Mouse (Mus musculus) neural tube, embryonic 13.5 days (tissue): Measurements from ENCODE around the gene Cdk9. TPM values are rescaled to one million over a fixed set of nuclear protein-coding genes. Genes with fewer than 3 reads are reported as not detected.

ENCODE experiments used
- ATAC-seq: fragments of 200-750 bp; cut with Nextera tagmentation; 2 replicates; pipeline ENCODE4 v1.8.0; 2017; ENCODE audit warnings: low read depth, mild to moderate bottlenecking, moderate TSS enrichment, moderate library complexity
- H3K27ac ChIP-seq: fragments of 300-500 bp; sonication (generic); replicated peaks from 2 replicates; pipeline ENCODE4 v1.5.1; 2015; ENCODE audit warnings: moderate library complexity, mild to moderate bottlenecking, inconsistent platforms
- H3K27me3 ChIP-seq: fragments of 300-500 bp; sonication (generic); 2 replicates; pipeline ENCODE4 v1.6.1; 2015; ENCODE audit warnings: mild to moderate bottlenecking, inconsistent platforms
- H3K36me3 ChIP-seq: fragments of 300-500 bp; sonication (generic); 2 replicates; pipeline ENCODE4 v1.6.1; 2015; ENCODE audit warnings: mild to moderate bottlenecking, inconsistent platforms
- H3K4me1 ChIP-seq: fragments of 300-500 bp; sonication (generic); replicated peaks from 2 replicates; pipeline ENCODE4 v1.6.1; 2015; ENCODE audit warnings: inconsistent platforms
- H3K4me2 ChIP-seq: fragments of 300-500 bp; sonication (generic); 2 replicates; pipeline ENCODE4 v1.6.1; 2015; ENCODE audit warnings: inconsistent platforms, mild to moderate bottlenecking, moderate library complexity
- H3K4me3 ChIP-seq: fragments of 300-500 bp; sonication (generic); 2 replicates; pipeline ENCODE4 v1.5.1; 2015; ENCODE audit warnings: mild to moderate bottlenecking, inconsistent platforms
- H3K9ac ChIP-seq: fragments of 300-500 bp; sonication (generic); 2 replicates; pipeline ENCODE4 v1.6.1; 2015; ENCODE audit warnings: moderate library complexity, mild to moderate bottlenecking, inconsistent platforms
- H3K9me3 ChIP-seq: fragments of 300-500 bp; sonication (generic); 2 replicates; pipeline ENCODE4 v1.6.1; 2016; ENCODE audit warnings: inconsistent platforms
- WGBS: fragments of 180-500 bp; shearing (Covaris S2); methylation state at CpG from one replicate; pipeline ENCODE4 v1.1.7; 2015; 5-methylcytosine and 5-hydroxymethylcytosine counted together
- polyA plus RNA-seq: library from polyadenylated mRNA; unstranded; fragments of >200 nt; fragmentation: Nextera tagmentation; extraction: Ambion mirVana; gene quantifications from 2 replicates; pipeline ENCODE4 v1.2.1, GENCODE M21; 2015

Cdk9 gene
- polyA plus RNA-seq, 1 experiment from 2014 or later = 72.2 TPM

GRCm38 (mm10) chr2:32749082-32749481, 36.2 kb upstream of the Cdk9 start:
- Histone ChIP-seq H3K9me3 (no peaks in the 10 kb centered on the region), H3K4me1 (peaks cover 37% of the 10 kb centered on the region), H3K27ac (no peak overlapping the region), H3K36me3 (peaks cover 89% of the 10 kb centered on the region), H3K4me3 (no peak overlapping the region), H3K9ac (no peak overlapping the region), H3K27me3 (no peaks in the 10 kb centered on the region), H3K4me2 (no peak overlapping the region)
- WGBS = 85% methylated on average over 16 of the region's 16 CpGs
- ATAC-seq = no peak

GRCm38 (mm10) chr2:32744272-32744982, 31.6 kb upstream of the Cdk9 start:
- Histone ChIP-seq H3K27ac (no peak overlapping the region), H3K9ac (peak overlapping the region; percentile 41; the same call in 1 of the 2 replicates), H3K36me3 (peaks cover 53% of the 10 kb centered on the region), H3K27me3 (peaks cover 10% of the 10 kb centered on the region; the same call in 1 of the 2 replicates), H3K4me2 (no peak overlapping the region), H3K4me3 (no peak overlapping the region), H3K9me3 (no peaks in the 10 kb centered on the region), H3K4me1 (peaks cover 45% of the 10 kb centered on the region)
- no peak for ATAC-seq
- 75% methylated on average over 15 of the region's 15 CpGs for WGBS

- Histone ChIP-seq H3K4me3 (peak overlapping the region; percentile 81), H3K4me2 (peak overlapping the region; percentile 80), H3K4me1 (peaks cover 50% of the 10 kb centered on the region), H3K36me3 (peaks cover 32% of the 10 kb centered on the region), H3K27ac (peak overlapping the region; percentile 93), H3K27me3 (peaks cover 10% of the 10 kb centered on the region; the same call in 1 of the 2 replicates), H3K9ac (peak overlapping the region; percentile 92), H3K9me3 (no peaks in the 10 kb centered on the region)
- peak; percentile 93 for ATAC-seq
- 3% methylated on average over 18 of the region's 18 CpGs for WGBS
Observed at GRCm38 (mm10) chr2:32742173-32742531, 29.3 kb upstream of the Cdk9 start.

- Histone ChIP-seq H3K27me3 (peaks cover 10% of the 10 kb centered on the region; the same call in 1 of the 2 replicates), H3K27ac (peak overlapping the region; percentile 93), H3K9ac (peak overlapping the region; percentile 92), H3K4me1 (peaks cover 50% of the 10 kb centered on the region), H3K4me2 (peak overlapping the region; percentile 80), H3K36me3 (peaks cover 25% of the 10 kb centered on the region), H3K4me3 (peak overlapping the region; percentile 81), H3K9me3 (no peaks in the 10 kb centered on the region)
- 3% methylated on average over 56 of the region's 58 CpGs for WGBS
- ATAC-seq = peak; percentile 60
Observed at GRCm38 (mm10) chr2:32741273-32742172, 28.6 kb upstream of the Cdk9 start.

- ATAC-seq = no peak
- Histone ChIP-seq H3K9me3 (no peaks in the 10 kb centered on the region), H3K9ac (peak within 1 kb of the TSS; percentile 92), H3K36me3 (peaks cover 19% of the 10 kb centered on the region), H3K4me1 (peaks cover 50% of the 10 kb centered on the region), H3K4me3 (peak within 1 kb of the TSS; percentile 81), H3K4me2 (peak within 1 kb of the TSS; percentile 80), H3K27ac (peak within 1 kb of the TSS; percentile 93), H3K27me3 (peaks cover 10% of the 10 kb centered on the region; the same call in 1 of the 2 replicates)
- WGBS = 12% methylated on average over 11 of the region's 11 CpGs
Observed at GRCm38 (mm10) chr2:32740916-32741272, 28.0 kb upstream of the Cdk9 start, which contains the start of gene 6330409D20Rik. Gene 6330409D20Rik, minus strand, starts transcription at chr2:32741016.

- Histone ChIP-seq H3K27ac (no peak overlapping the region), H3K4me3 (no peak overlapping the region), H3K27me3 (peaks cover 10% of the 10 kb centered on the region; the same call in 1 of the 2 replicates), H3K9me3 (no peaks in the 10 kb centered on the region), H3K4me1 (peaks cover 46% of the 10 kb centered on the region), H3K36me3 (peaks cover 3% of the 10 kb centered on the region; the same call in 1 of the 2 replicates), H3K9ac (peak overlapping the region; percentile 50; the same call in 1 of the 2 replicates), H3K4me2 (no peak overlapping the region)
- 66% methylated on average over 4 of the region's 4 CpGs for WGBS
- no peak for ATAC-seq
Observed at GRCm38 (mm10) chr2:32739311-32739710, 26.4 kb upstream of the Cdk9 start.

GRCm38 (mm10) chr2:32737008-32737407, 24.1 kb upstream of the Cdk9 start:
- no peak overlapping the region for H3K4me2 ChIP-seq
- no peaks in the 10 kb centered on the region for H3K9me3 ChIP-seq
- 0 out of 2 replicates have a peak overlapping the region, but pooled peaks have one; percentile 26 for H3K9ac ChIP-seq
- H3K4me3 ChIP-seq = no peak overlapping the region
- WGBS = 58% methylated on average over 6 of the region's 6 CpGs
- peaks cover 28% of the 10 kb centered on the region for H3K4me1 ChIP-seq
- no peak for ATAC-seq
- no peaks in the 10 kb centered on the region for H3K36me3 ChIP-seq
- H3K27ac ChIP-seq = no peak overlapping the region
- peaks cover 10% of the 10 kb centered on the region; the same call in 1 of the 2 replicates for H3K27me3 ChIP-seq

- no peak for ATAC-seq
- H3K27ac ChIP-seq = peak overlapping the region; percentile 5
- H3K36me3 ChIP-seq = no peaks in the 10 kb centered on the region
- no peak overlapping the region for H3K9ac ChIP-seq
- H3K4me1 ChIP-seq = peaks cover 23% of the 10 kb centered on the region
- WGBS = 43% methylated on average over 3 of the region's 3 CpGs
- peaks cover 10% of the 10 kb centered on the region; the same call in 1 of the 2 replicates for H3K27me3 ChIP-seq
- no peaks in the 10 kb centered on the region for H3K9me3 ChIP-seq
- H3K4me3 ChIP-seq = no peak overlapping the region
- H3K4me2 ChIP-seq = no peak overlapping the region
Observed at GRCm38 (mm10) chr2:32736306-32736829, 23.5 kb upstream of the Cdk9 start.

- no peaks in the 10 kb centered on the region for H3K36me3 ChIP-seq
- no peak for ATAC-seq
- H3K27me3 ChIP-seq = 0 out of 2 replicates have a peak, but pooled peaks cover 3% of the 10 kb centered on the region
- no peaks in the 10 kb centered on the region for H3K9me3 ChIP-seq
- peaks cover 26% of the 10 kb centered on the region for H3K4me1 ChIP-seq
- no peak overlapping the region for H3K4me2 ChIP-seq
- WGBS = 49% methylated on average over 4 of the region's 4 CpGs
- H3K4me3 ChIP-seq = no peak overlapping the region
- H3K9ac ChIP-seq = 0 out of 2 replicates have a peak overlapping the region, but pooled peaks have one; percentile 41
- H3K27ac ChIP-seq = no peak overlapping the region
Observed at GRCm38 (mm10) chr2:32734933-32735332, 22.1 kb upstream of the Cdk9 start.

GRCm38 (mm10) chr2:32734480-32734879, 21.6 kb upstream of the Cdk9 start:
- Histone ChIP-seq H3K27me3 (no peaks in the 10 kb centered on the region), H3K9ac (0 out of 2 replicates have a peak overlapping the region, but pooled peaks have one; percentile 41), H3K27ac (no peak overlapping the region), H3K36me3 (no peaks in the 10 kb centered on the region), H3K9me3 (no peaks in the 10 kb centered on the region), H3K4me2 (no peak overlapping the region), H3K4me3 (no peak overlapping the region), H3K4me1 (peaks cover 28% of the 10 kb centered on the region)
- WGBS = 52% methylated on average over 4 of the region's 4 CpGs
- ATAC-seq = no peak

GRCm38 (mm10) chr2:32732695-32733094, 19.8 kb upstream of the Cdk9 start:
- peaks cover 27% of the 10 kb centered on the region for H3K4me1 ChIP-seq
- no peak overlapping the region for H3K27ac ChIP-seq
- H3K9ac ChIP-seq = no peak overlapping the region
- H3K4me2 ChIP-seq = no peak overlapping the region
- no peaks in the 10 kb centered on the region for H3K27me3 ChIP-seq
- no peaks in the 10 kb centered on the region for H3K9me3 ChIP-seq
- no peak overlapping the region for H3K4me3 ChIP-seq
- ATAC-seq = no peak
- WGBS = 78% methylated on average over 6 of the region's 6 CpGs
- H3K36me3 ChIP-seq = no peaks in the 10 kb centered on the region
